Mouse (Mus musculus) cerebellum, adult 2 months (tissue): Measurements from ENCODE around the gene Tmc5.

Source experiments
- CTCF ChIP-seq: fragments of 200-500 bp; IDR thresholded peaks from 2 replicates; pipeline ENCODE4 v1.5.1; 2011; ENCODE audit warnings: low read depth, mild to moderate bottlenecking, control low read depth, low read length, moderate library complexity, borderline replicate concordance; ENCODE audit not compliant: insufficient read depth
- POLR2A ChIP-seq: fragments of 200-500 bp; IDR thresholded peaks from 2 replicates; pipeline ENCODE4 v1.6.1; 2011; ENCODE audit warnings: low read length, control low read depth, borderline replicate concordance; ENCODE audit not compliant: insufficient read depth

DNA sequence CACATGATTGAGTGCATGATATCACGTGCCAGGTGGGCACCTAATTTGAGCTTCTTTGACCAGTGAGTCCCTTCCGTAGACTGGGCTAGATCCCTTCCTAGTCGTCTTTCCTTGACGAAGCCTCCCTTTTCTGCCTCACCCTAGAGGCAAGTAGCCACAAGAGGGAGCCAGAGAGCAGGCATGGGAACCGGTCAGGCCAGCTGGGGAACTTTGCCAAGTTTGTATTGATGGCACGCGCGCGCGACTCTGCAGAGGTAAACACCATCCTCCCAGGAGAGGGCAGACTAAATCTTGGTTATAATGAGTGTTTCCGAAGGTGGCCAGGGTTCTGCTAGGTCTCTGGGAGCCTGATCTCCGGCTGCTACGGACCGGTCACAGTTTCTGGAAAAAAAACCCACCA, 1.9 kb upstream of the Tmc5 start:
- TF ChIP-seq CTCF (peak; percentile 90), POLR2A (no peak)
